Mouse (Mus musculus) midbrain, embryonic 15.5 days (tissue): ENCODE results near the gene Cntnap2. TPM values are rescaled to one million over a fixed set of nuclear protein-coding genes. Genes with fewer than 3 reads are reported as not detected.

Source experiments
- ATAC-seq: fragments of 200-750 bp; cut with Nextera tagmentation; replicated peaks from 2 replicates; pipeline ENCODE4 v1.8.0; 2017; ENCODE audit warnings: moderate TSS enrichment
- H3K27ac ChIP-seq: fragments of 300-500 bp; sonication (generic); 2 replicates; pipeline ENCODE4 v1.5.1; 2015; ENCODE audit warnings: mild to moderate bottlenecking, inconsistent platforms
- H3K27me3 ChIP-seq: fragments of 300-500 bp; sonication (generic); replicated peaks from 2 replicates; pipeline ENCODE4 v1.6.1; 2015; ENCODE audit warnings: inconsistent platforms
- H3K36me3 ChIP-seq: fragments of 300-500 bp; sonication (generic); replicated peaks from 2 replicates; pipeline ENCODE4 v1.6.1; 2015; ENCODE audit warnings: inconsistent platforms
- H3K4me1 ChIP-seq: fragments of 300-500 bp; sonication (generic); 2 replicates; pipeline ENCODE4 v1.6.1; 2015; ENCODE audit warnings: inconsistent platforms
- H3K4me2 ChIP-seq: fragments of 300-500 bp; sonication (generic); 2 replicates; pipeline ENCODE4 v1.6.1; 2015; ENCODE audit warnings: inconsistent platforms, mild to moderate bottlenecking, moderate library complexity
- H3K4me3 ChIP-seq: fragments of 300-500 bp; sonication (generic); 2 replicates; pipeline ENCODE4 v1.5.1; 2015; ENCODE audit warnings: mild to moderate bottlenecking, inconsistent platforms
- H3K9ac ChIP-seq: fragments of 300-500 bp; sonication (generic); 2 replicates; pipeline ENCODE4 v1.6.1; 2015; ENCODE audit warnings: mild to moderate bottlenecking, inconsistent platforms
- H3K9me3 ChIP-seq: fragments of 300-500 bp; sonication (generic); 2 replicates; pipeline ENCODE4 v1.6.1; 2016; ENCODE audit warnings: inconsistent platforms
- WGBS: fragments of 180-500 bp; shearing (Covaris S2); methylation state at CpG from one replicate; pipeline ENCODE4 v1.1.7; 2015; ENCODE audit warnings: mixed read lengths; 5-methylcytosine and 5-hydroxymethylcytosine counted together
- polyA plus RNA-seq: library from polyadenylated mRNA; unstranded; fragments of >200 nt; fragmentation: Nextera tagmentation; extraction: Ambion mirVana; gene quantifications from 2 replicates; pipeline ENCODE4 v1.2.1, GENCODE M21; 2015

Gene Cntnap2
- polyA plus RNA-seq, 1 experiment from 2014 or later = 68.3 TPM

GRCm38 (mm10) chr6:45700287-45700686, 641.1 kb downstream of the Cntnap2 start:
- H3K27ac ChIP-seq = no peak overlapping the region
- H3K4me3 ChIP-seq = no peak overlapping the region
- no peak overlapping the region for H3K9ac ChIP-seq
- no peaks in the 10 kb centered on the region for H3K36me3 ChIP-seq
- H3K4me2 ChIP-seq = no peak overlapping the region
- no peaks in the 10 kb centered on the region for H3K9me3 ChIP-seq
- no peak for ATAC-seq
- no peaks in the 10 kb centered on the region for H3K4me1 ChIP-seq
- H3K27me3 ChIP-seq = no peaks in the 10 kb centered on the region

DNA sequence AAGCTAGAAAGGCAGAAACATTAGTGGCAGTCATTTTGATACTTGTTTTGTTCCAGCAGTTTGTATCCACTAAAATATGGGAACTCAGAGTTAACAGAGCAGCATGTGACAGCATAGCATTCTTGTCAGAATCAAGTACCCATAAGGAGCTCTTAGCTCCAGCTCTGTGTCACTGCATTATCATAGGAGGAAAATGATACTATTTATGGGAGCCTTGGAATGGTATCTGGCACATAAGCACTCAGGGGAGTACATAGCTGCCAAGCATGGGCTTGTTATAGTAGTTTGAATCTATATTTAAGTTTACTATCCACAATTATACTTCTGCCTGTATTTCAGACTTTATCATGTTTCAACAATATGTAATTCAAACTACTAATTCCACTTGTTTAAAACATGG, 732.5 kb downstream of the Cntnap2 start:
- Histone ChIP-seq H3K4me3 (no peak overlapping the region), H3K9ac (no peak overlapping the region), H3K27ac (no peak overlapping the region), H3K4me2 (no peak overlapping the region), H3K27me3 (no peaks in the 10 kb centered on the region), H3K9me3 (no peaks in the 10 kb centered on the region), H3K36me3 (no peaks in the 10 kb centered on the region), H3K4me1 (no peaks in the 10 kb centered on the region)
- ATAC-seq = no peak

GRCm38 (mm10) chr6:45841626-45842341, 782.6 kb downstream of the Cntnap2 start:
- no peaks in the 10 kb centered on the region for H3K4me1 ChIP-seq
- no peaks in the 10 kb centered on the region for H3K9me3 ChIP-seq
- H3K27ac ChIP-seq = no peak overlapping the region
- ATAC-seq = no peak
- no peaks in the 10 kb centered on the region for H3K36me3 ChIP-seq
- no peak overlapping the region for H3K4me3 ChIP-seq
- H3K9ac ChIP-seq = no peak overlapping the region
- 84% methylated on average over 4 of the region's 4 CpGs for WGBS
- H3K27me3 ChIP-seq = no peaks in the 10 kb centered on the region
- no peak overlapping the region for H3K4me2 ChIP-seq

DNA sequence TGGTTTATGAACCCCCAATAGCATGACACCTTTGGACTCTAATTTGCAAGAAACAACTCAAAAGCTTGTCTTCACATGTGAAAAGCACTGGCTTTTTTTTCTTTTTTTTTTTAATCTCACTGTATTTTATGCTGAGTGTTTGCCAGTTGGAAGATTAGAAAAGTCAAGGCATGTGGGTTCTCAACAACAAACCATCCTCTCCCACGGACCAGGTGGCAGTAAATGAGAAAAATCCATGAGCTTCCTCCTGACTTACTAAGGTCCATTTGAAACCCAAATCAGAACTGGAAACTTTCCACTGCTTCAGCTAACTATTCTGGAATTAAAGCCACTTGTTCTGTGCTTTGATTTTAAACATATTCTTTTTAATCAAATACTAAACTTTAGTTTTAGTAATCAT, 784.6 kb downstream of the Cntnap2 start:
- Histone ChIP-seq H3K27me3 (no peaks in the 10 kb centered on the region), H3K4me2 (no peak overlapping the region), H3K4me3 (no peak overlapping the region), H3K36me3 (no peaks in the 10 kb centered on the region), H3K27ac (no peak overlapping the region), H3K9me3 (no peaks in the 10 kb centered on the region), H3K4me1 (no peaks in the 10 kb centered on the region), H3K9ac (no peak overlapping the region)
- no peak for ATAC-seq
- 70% methylated on average over 1 of the region's 1 CpGs for WGBS

DNA sequence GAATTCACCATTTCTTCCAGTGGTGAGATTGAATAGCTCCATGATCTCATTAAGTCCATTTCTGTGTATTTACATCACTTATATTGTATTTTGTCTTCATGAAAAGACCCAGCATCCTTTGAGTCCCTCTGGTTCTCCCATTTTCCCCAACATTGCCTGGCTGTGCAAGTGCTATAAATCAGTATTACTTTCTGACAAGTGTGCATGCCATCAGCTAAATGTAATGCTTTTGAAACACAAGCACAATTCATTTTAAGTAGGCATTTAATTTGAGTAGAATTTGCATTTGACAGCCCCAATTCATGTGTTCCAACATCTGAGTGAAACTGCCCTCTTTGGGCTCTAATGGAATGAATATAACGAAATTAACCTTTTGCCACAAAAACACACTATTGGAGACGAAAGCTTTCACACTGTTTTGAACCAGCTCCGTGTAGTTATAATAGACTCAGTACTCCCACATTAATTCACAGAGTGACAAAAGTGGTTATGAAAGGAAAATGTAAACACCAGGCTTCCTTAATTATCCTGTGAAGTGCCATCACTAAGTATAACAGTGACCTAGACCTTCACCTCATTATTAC, 812.3 kb downstream of the Cntnap2 start:
- no peak overlapping the region for H3K9ac ChIP-seq
- H3K27ac ChIP-seq = no peak overlapping the region
- H3K4me2 ChIP-seq = no peak overlapping the region
- H3K9me3 ChIP-seq = no peaks in the 10 kb centered on the region
- H3K4me1 ChIP-seq = no peaks in the 10 kb centered on the region
- no peak overlapping the region for H3K4me3 ChIP-seq
- no peaks in the 10 kb centered on the region for H3K36me3 ChIP-seq
- no peaks in the 10 kb centered on the region for H3K27me3 ChIP-seq
- WGBS = 52% methylated on average over 3 of the region's 3 CpGs
- no peak for ATAC-seq

GRCm38 (mm10) chr6:45885486-45885885, 826.3 kb downstream of the Cntnap2 start:
- H3K4me3 ChIP-seq = no peak overlapping the region
- WGBS = 67% methylated on average over 1 of the region's 1 CpGs
- no peaks in the 10 kb centered on the region for H3K4me1 ChIP-seq
- H3K9ac ChIP-seq = no peak overlapping the region
- no peak for ATAC-seq
- no peaks in the 10 kb centered on the region for H3K9me3 ChIP-seq
- H3K27ac ChIP-seq = no peak overlapping the region
- no peaks in the 10 kb centered on the region for H3K27me3 ChIP-seq
- no peak overlapping the region for H3K4me2 ChIP-seq
- H3K36me3 ChIP-seq = no peaks in the 10 kb centered on the region

- H3K9ac ChIP-seq = no peak overlapping the region
- ATAC-seq = no peak
- no peaks in the 10 kb centered on the region for H3K27me3 ChIP-seq
- no peaks in the 10 kb centered on the region for H3K36me3 ChIP-seq
- no peaks in the 10 kb centered on the region for H3K9me3 ChIP-seq
- no peak overlapping the region for H3K27ac ChIP-seq
- no peaks in the 10 kb centered on the region for H3K4me1 ChIP-seq
- 78% methylated on average over 3 of the region's 3 CpGs for WGBS
- H3K4me2 ChIP-seq = no peak overlapping the region
- H3K4me3 ChIP-seq = no peak overlapping the region
Measured at GRCm38 (mm10) chr6:45887901-45888300, 828.7 kb downstream of the Cntnap2 start.

GRCm38 (mm10) chr6:45938263-45938662, 879.1 kb downstream of the Cntnap2 start:
- 85% methylated on average over 3 of the region's 3 CpGs for WGBS
- Histone ChIP-seq H3K4me3 (no peak overlapping the region), H3K9me3 (0 out of 2 replicates have a peak, but pooled peaks cover 2% of the 10 kb centered on the region), H3K36me3 (no peaks in the 10 kb centered on the region), H3K4me1 (no peaks in the 10 kb centered on the region), H3K27ac (no peak overlapping the region), H3K9ac (no peak overlapping the region), H3K27me3 (no peaks in the 10 kb centered on the region), H3K4me2 (no peak overlapping the region)
- no peak for ATAC-seq

GRCm38 (mm10) chr6:45938775-45939174, 879.6 kb downstream of the Cntnap2 start:
- Histone ChIP-seq H3K36me3 (no peaks in the 10 kb centered on the region), H3K4me3 (no peak overlapping the region), H3K4me1 (no peaks in the 10 kb centered on the region), H3K27me3 (no peaks in the 10 kb centered on the region), H3K9me3 (0 out of 2 replicates have a peak, but pooled peaks cover 2% of the 10 kb centered on the region), H3K9ac (no peak overlapping the region), H3K27ac (no peak overlapping the region), H3K4me2 (no peak overlapping the region)
- 19% methylated on average over 1 of the region's 1 CpGs for WGBS
- no peak for ATAC-seq

DNA sequence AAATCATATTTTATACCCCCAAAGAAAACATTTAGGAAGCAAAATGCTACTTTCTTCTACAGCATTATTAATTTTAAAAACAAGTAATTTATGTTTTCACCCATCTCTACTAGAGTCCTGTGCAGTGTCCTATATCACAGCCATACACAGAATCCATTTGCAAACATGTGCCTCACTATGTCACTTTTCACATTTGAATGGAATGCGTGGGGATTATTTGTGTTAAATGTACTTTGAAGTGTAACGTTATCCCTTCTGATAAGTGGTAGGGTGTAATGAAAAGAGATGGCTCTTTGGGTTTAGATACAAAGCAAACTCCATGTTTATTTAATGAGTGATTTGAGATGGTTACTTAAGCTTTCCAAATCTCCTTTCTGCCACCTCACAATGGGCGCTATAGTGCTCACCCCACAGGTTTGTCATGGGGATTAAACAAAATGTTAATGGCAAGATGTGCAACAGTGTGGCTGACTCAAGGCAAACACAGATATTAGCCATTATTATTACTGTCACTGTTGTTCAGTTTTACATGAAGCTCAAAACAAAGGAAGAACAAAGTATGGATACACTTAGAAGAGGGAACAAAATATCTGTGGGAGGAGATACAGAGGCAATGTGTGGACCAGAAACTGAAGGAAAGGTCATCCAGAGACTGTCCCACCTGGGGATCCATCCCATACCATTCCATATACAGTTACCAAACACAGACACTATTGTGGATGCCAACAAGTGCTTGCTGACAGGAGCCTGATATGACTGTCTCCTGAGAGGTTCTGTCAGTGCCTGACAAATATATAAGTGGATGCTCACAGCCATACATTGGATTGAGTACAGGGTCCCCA, 886.2 kb downstream of the Cntnap2 start:
- Histone ChIP-seq H3K9ac (no peak overlapping the region), H3K27me3 (peaks cover 2% of the 10 kb centered on the region; the same call in 1 of the 2 replicates), H3K9me3 (no peaks in the 10 kb centered on the region), H3K36me3 (no peaks in the 10 kb centered on the region), H3K4me3 (no peak overlapping the region), H3K4me1 (no peaks in the 10 kb centered on the region), H3K4me2 (no peak overlapping the region), H3K27ac (no peak overlapping the region)
- peak; percentile 75 for ATAC-seq
- 15% methylated on average over 3 of the region's 3 CpGs for WGBS

- Histone ChIP-seq H3K36me3 (no peaks in the 10 kb centered on the region), H3K27me3 (no peaks in the 10 kb centered on the region), H3K4me1 (no peaks in the 10 kb centered on the region), H3K9ac (no peak overlapping the region), H3K4me2 (no peak overlapping the region), H3K27ac (no peak overlapping the region), H3K4me3 (no peak overlapping the region), H3K9me3 (no peaks in the 10 kb centered on the region)
- no peak for ATAC-seq
Measured at GRCm38 (mm10) chr6:45954773-45955172, 895.6 kb downstream of the Cntnap2 start.

DNA sequence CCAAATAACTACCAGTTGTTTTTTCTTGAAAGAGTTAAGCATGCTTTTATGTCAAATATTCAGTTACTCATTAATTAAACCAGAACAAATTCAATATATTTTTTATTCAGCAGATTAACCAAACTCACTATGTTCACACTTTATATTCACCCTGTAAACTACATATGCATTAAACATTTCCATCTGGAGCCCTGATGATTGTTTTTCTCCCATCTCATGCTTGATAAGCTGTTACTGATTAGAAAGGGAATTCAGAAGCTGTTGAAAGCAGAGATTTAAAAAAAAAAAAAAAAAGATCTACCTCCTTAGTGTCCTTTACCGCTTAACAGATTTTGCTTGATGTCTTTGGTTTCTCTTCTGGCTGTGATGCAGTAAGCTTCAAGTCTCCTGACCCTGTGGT, 905.3 kb downstream of the Cntnap2 start:
- Histone ChIP-seq H3K4me1 (no peaks in the 10 kb centered on the region), H3K4me2 (no peak overlapping the region), H3K4me3 (no peak overlapping the region), H3K9me3 (no peaks in the 10 kb centered on the region), H3K9ac (no peak overlapping the region), H3K27ac (no peak overlapping the region), H3K36me3 (no peaks in the 10 kb centered on the region), H3K27me3 (no peaks in the 10 kb centered on the region)
- no peak for ATAC-seq
- 75% methylated on average over 1 of the region's 1 CpGs for WGBS
